Mouse (Mus musculus): Measurements from ENCODE around the gene Parl. TPM values are rescaled to one million over a fixed set of nuclear protein-coding genes. Genes with fewer than 3 reads are reported as not detected.

The Parl gene
- polyA plus RNA-seq, 1 experiment from 2014 or later, result 54.9 TPM

DNA sequence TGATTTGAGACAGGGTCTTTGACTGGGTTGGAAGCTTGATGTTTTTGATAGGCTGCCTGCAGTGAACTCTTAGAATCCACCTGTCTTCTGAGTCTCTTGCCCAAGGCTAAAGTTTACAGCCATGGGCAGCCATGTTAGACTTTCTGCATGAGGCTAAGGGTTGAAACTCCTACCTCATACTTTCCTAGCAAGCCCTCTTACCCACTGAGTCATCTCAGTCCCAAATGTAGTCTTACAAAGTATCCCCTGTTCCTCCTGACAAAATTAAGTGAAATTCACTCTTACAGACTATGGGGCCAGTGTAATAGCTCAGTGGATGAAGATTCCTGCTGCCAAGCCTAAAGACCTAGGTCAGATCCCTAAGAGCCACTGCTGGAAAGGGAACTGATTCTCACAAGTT, 55.1 kb downstream of the Parl start:
- no peak overlapping the region for H3K9ac ChIP-seq (replicated peaks)
- ATAC-seq (no peak), DNase-seq (no peak)
- H3K4me2 ChIP-seq (ENCODE audit: low read depth, low read length), result no peak overlapping the region
- no peak overlapping the region for H3K27ac ChIP-seq (ENCODE audit: low read depth)
- H3K9me3 ChIP-seq (ENCODE audit: low read length), result no peaks in the 10 kb centered on the region
- no peaks in the 10 kb centered on the region for H3K4me1 ChIP-seq (ENCODE audit: insufficient read depth)
- TF ChIP-seq EP300 (IDR thresholded peaks at IDR 0.05; ENCODE audit: low read depth) (no peak), CTCF (IDR thresholded peaks at IDR 0.05; ENCODE audit: low read depth) (no peak)
- H3K27me3 ChIP-seq (ENCODE audit: insufficient read depth, low read length), result no peaks in the 10 kb centered on the region
- no peaks in the 10 kb centered on the region for H3K36me3 ChIP-seq (replicated peaks; ENCODE audit: insufficient read depth, low read length)
- no peak overlapping the region for H3K4me3 ChIP-seq (ENCODE audit: low read depth, low read length)

- peak within 1 kb of the TSS; percentile 95 for H3K4me2 ChIP-seq (ENCODE audit: low read depth, low read length)
- 2% methylated on average over 81 of the region's 90 CpGs for WGBS (ENCODE audit: insufficient replicate concordance)
- H3K4me3 ChIP-seq (ENCODE audit: low read depth, low read length), result peak within 1 kb of the TSS; percentile 61
- H3K4me1 ChIP-seq (ENCODE audit: insufficient read depth), result peaks cover 6% of the 10 kb centered on the region; the same call in 1 of the 2 replicates
- H3K27ac ChIP-seq (ENCODE audit: low read depth), result no peak within 1 kb of the TSS
- H3K9me3 ChIP-seq (ENCODE audit: low read length), result no peaks in the 10 kb centered on the region
- peak; percentile 26 for DNase-seq
- 0 out of 2 replicates have a peak within 1 kb of the TSS, but pooled peaks have one; percentile 21 for H3K9ac ChIP-seq (replicated peaks)
- H3K36me3 ChIP-seq (replicated peaks; ENCODE audit: insufficient read depth, low read length), result no peaks in the 10 kb centered on the region
- peak; percentile 44; the same call in 1 of the 2 replicates for ATAC-seq
- peaks cover 30% of the 10 kb centered on the region for H3K27me3 ChIP-seq (ENCODE audit: insufficient read depth, low read length)
- TF ChIP-seq CTCF (IDR thresholded peaks at IDR 0.05; ENCODE audit: low read depth) (no peak), EP300 (IDR thresholded peaks at IDR 0.05; ENCODE audit: low read depth) (no peak)
These were observed 61.4 kb downstream of the Parl start, which contains the start of gene Map6d1 for GRCm38 (mm10) chr16:20240468-20241414. Map6d1 (minus strand) TSS chr16:20241358.

DNA sequence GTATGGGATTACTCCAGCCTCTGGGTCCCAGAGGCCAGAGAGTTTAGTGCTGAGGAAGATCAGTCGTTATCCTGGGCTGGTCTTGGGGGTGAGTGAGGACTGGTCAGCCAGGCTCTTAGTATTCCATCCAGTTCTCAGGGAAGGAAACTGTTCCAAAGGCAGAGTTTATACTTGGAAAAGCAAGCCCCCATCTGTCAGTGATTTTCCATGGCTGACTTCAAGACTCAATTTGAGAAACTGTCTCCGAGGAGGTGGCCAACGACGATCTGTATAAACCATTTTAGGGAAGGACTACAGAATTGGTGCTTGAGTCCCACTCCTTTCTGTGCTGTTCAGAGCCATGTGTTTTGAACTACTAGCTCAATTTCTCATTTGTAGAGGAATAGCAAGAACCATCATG, 63.5 kb downstream of the Parl start:
- TF ChIP-seq EP300 (IDR thresholded peaks at IDR 0.05; ENCODE audit: low read depth), result no peak
- TF ChIP-seq CTCF (IDR thresholded peaks at IDR 0.05; ENCODE audit: low read depth), result no peak
- H3K27ac ChIP-seq (ENCODE audit: low read depth), result no peak overlapping the region
- WGBS (ENCODE audit: insufficient replicate concordance), result 84% methylated on average over 4 of the region's 4 CpGs
- peaks cover 30% of the 10 kb centered on the region for H3K27me3 ChIP-seq (ENCODE audit: insufficient read depth, low read length)
- no peaks in the 10 kb centered on the region for H3K9me3 ChIP-seq (ENCODE audit: low read length)
- peaks cover 6% of the 10 kb centered on the region; the same call in 1 of the 2 replicates for H3K4me1 ChIP-seq (ENCODE audit: insufficient read depth)
- DNase-seq (no peak), ATAC-seq (no peak)
- H3K4me2 ChIP-seq (ENCODE audit: low read depth, low read length), result no peak overlapping the region
- H3K36me3 ChIP-seq (replicated peaks; ENCODE audit: insufficient read depth, low read length), result no peaks in the 10 kb centered on the region
- H3K4me3 ChIP-seq (ENCODE audit: low read depth, low read length), result no peak overlapping the region
- no peak overlapping the region for H3K9ac ChIP-seq (replicated peaks)

DNA sequence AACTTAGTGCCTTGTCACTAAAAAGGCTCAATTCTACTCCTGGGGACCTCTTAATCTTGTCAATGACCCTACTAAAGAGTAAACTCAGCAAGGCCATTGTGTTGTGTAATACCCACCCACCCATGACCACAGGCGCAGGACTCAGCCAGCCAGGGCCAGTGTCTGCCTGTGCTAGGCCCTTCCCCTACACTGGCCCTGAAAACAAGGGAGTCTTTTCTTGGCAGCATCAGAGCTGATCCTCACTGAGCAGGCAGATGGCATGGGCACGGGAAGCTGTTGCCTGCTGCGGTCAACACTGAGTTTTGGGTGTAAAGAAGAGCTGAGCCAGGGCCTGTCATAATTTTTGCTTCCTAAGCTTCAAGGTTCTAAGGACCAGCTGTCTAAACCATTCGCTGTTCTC, 64.8 kb downstream of the Parl start:
- H3K36me3 ChIP-seq (replicated peaks; ENCODE audit: insufficient read depth, low read length), result 0 out of 2 replicates have a peak, but pooled peaks cover 4% of the 10 kb centered on the region
- WGBS (ENCODE audit: insufficient replicate concordance), result 57% methylated on average over 4 of the region's 4 CpGs
- H3K4me2 ChIP-seq (ENCODE audit: low read depth, low read length), result no peak overlapping the region
- TF ChIP-seq EP300 (IDR thresholded peaks at IDR 0.05; ENCODE audit: low read depth), result no peak
- no peaks in the 10 kb centered on the region for H3K9me3 ChIP-seq (ENCODE audit: low read length)
- H3K27me3 ChIP-seq (ENCODE audit: insufficient read depth, low read length), result peaks cover 30% of the 10 kb centered on the region
- no peak overlapping the region for H3K4me3 ChIP-seq (ENCODE audit: low read depth, low read length)
- H3K9ac ChIP-seq (replicated peaks), result no peak overlapping the region
- no peak for ATAC-seq
- H3K27ac ChIP-seq (ENCODE audit: low read depth), result no peak overlapping the region
- DNase-seq, result no peak
- peaks cover 6% of the 10 kb centered on the region; the same call in 1 of the 2 replicates for H3K4me1 ChIP-seq (ENCODE audit: insufficient read depth)

DNA sequence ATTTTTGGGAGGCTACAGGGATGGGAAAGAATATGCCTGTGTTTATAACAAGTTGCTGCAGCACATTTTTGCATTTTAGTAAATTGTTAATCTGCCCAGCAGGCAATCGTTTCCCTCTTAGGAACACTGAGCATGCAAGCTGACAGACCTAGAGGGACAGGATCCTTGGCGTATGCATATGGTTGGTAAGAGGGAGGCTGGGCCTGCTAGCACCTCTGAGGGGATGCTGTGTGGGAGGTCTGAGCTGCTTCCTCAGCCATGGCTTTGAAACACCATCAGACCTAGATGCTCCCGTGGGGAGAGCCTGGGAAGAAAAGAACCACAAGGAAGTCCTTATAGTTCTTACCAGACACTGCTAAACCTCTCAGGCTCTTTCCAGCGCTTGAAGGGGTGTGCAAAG, 67.8 kb downstream of the Parl start:
- no peak for ATAC-seq
- DNase-seq, result no peak
- Histone ChIP-seq H3K27ac (ENCODE audit: low read depth) (no peak overlapping the region), H3K9ac (replicated peaks) (no peak overlapping the region), H3K4me1 (ENCODE audit: insufficient read depth) (no peaks in the 10 kb centered on the region), H3K27me3 (ENCODE audit: insufficient read depth, low read length) (0 out of 2 replicates have a peak, but pooled peaks cover 6% of the 10 kb centered on the region), H3K9me3 (ENCODE audit: low read length) (no peaks in the 10 kb centered on the region), H3K4me3 (ENCODE audit: low read depth, low read length) (no peak overlapping the region), H3K4me2 (ENCODE audit: low read depth, low read length) (no peak overlapping the region), H3K36me3 (replicated peaks; ENCODE audit: insufficient read depth, low read length) (peaks cover 21% of the 10 kb centered on the region)
- TF ChIP-seq EP300 (IDR thresholded peaks at IDR 0.05; ENCODE audit: low read depth) (no peak), CTCF (IDR thresholded peaks at IDR 0.05; ENCODE audit: low read depth) (no peak)
- 64% methylated on average over 4 of the region's 4 CpGs for WGBS (ENCODE audit: insufficient replicate concordance)

Other genes with a start within 250 kb of the Parl start
- gene Klhl24, start 204.8 kb downstream of the Parl start, polyA plus RNA-seq (2015; fragmentation: Nextera tagmentation; extraction: Ambion mirVana), result 10.5 and 12.1 TPM in 2 replicates
- gene Yeats2, start 161.3 kb downstream of the Parl start, polyA plus RNA-seq (2015; fragmentation: Nextera tagmentation; extraction: Ambion mirVana), result 1.6 and 2.0 TPM in 2 replicates
- gene Map6d1, start 61.0 kb downstream of the Parl start, polyA plus RNA-seq (2015; fragmentation: Nextera tagmentation; extraction: Ambion mirVana), result not detected in 2 replicates
- gene Cyp2ab1, start 23.0 kb upstream of the Parl start, polyA plus RNA-seq (2015; fragmentation: Nextera tagmentation; extraction: Ambion mirVana), result not detected in 2 replicates
- 9.0 and 9.5 TPM in 2 replicates for gene Abcc5, start 124.0 kb upstream of the Parl start, polyA plus RNA-seq (2015; fragmentation: Nextera tagmentation; extraction: Ambion mirVana)
- gene Eif2b5, start 196.4 kb upstream of the Parl start, polyA plus RNA-seq (2015; fragmentation: Nextera tagmentation; extraction: Ambion mirVana), result 25.3 and 26.1 TPM in 2 replicates
- gene Dvl3, start 214.6 kb upstream of the Parl start, polyA plus RNA-seq (2015; fragmentation: Nextera tagmentation; extraction: Ambion mirVana), result 3.0 and 3.5 TPM in 2 replicates
- gene Ap2m1, start 233.1 kb upstream of the Parl start, polyA plus RNA-seq (2015; fragmentation: Nextera tagmentation; extraction: Ambion mirVana), result 288 and 308 TPM in 2 replicates
- gene Abcf3, start 246.2 kb upstream of the Parl start, polyA plus RNA-seq (2015; fragmentation: Nextera tagmentation; extraction: Ambion mirVana), result 18.0 and 19.8 TPM in 2 replicates

All from liver, postnatal 0 days (tissue).